In the genomic region with DNA sequence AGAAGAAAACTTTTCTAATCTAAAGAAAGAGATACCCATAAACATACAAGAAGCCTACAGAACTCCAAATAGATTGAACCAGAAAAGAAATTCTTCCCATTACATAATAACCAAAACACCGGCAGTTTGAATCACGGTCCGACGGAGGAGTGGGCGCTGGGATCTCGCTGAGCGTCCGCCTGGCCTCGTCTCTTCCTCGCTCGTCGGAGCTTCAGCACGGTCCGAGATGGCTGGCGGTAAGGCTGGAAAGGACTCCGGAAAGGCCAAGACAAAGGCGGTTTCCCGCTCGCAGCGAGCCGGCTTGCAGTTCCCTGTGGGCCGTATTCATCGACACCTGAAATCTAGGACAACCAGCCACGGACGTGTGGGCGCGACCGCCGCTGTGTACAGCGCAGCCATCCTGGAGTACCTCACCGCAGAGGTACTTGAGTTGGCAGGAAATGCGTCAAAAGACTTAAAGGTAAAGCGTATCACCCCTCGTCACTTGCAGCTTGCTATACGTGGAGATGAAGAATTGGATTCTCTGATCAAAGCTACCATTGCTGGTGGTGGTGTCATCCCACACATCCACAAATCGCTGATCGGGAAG, we compare ENCODE assay signal across 7 mouse cellular contexts. TPM values are rescaled to one million over a fixed set of nuclear protein-coding genes. Genes with fewer than 3 reads are reported as not detected.
DNase-seq lines count a peak whose midpoint lies in the region; ATAC-seq and TF ChIP-seq lines count a peak whose summit lies in the region.
"Not testable (repeated sequence)": the region's sequence is repeated elsewhere in the genome, so short reads cannot be mapped to it uniquely, and the experiment has no call there.

No protein-coding gene starts in this region.

- H3K27ac ChIP-seq in cerebellum, adult 2 months (ENCODE audit: insufficient read depth, low read length); kidney, embryonic 14.5 days (ENCODE audit: low read depth, low read length): not testable (repeated sequence)

- peak; percentile 61; the same call in 1 of the 2 replicates for ATAC-seq in cerebellum, adult (ENCODE audit: insufficient number of reproducible peaks, low FRiP score, low TSS enrichment)
- peak; percentile 88 for ATAC-seq in common myeloid progenitor, adult 5-6 weeks (replicated peaks; ENCODE audit: low read depth, poor library complexity, severe bottlenecking)
- ATAC-seq in frontal cortex, adult (ENCODE audit: low TSS enrichment), result peak; percentile 76
- 0 out of 2 replicates have a peak, but pooled peaks have one; percentile 20 for ATAC-seq in kidney, embryonic 14.5 days (ENCODE audit: low FRiP score, low TSS enrichment)
- peak; percentile 48; the same call in 1 of the 2 replicates for ATAC-seq in neutrophil, adult 5-6 weeks (ENCODE audit: extremely low read depth, insufficient number of reproducible peaks, low FRiP score, poor library complexity, severe bottlenecking)

- not testable (repeated sequence) for H3K27me3 ChIP-seq in cerebellum, adult 2 months (ENCODE audit: control insufficient read depth, insufficient read depth, low read length); kidney, embryonic 14.5 days (ENCODE audit: control insufficient read depth, insufficient read depth, low read length)

- DNase-seq in cerebellum, adult 2 months, result peak; percentile 51 to 68
- DNase-seq in cerebellum, postnatal 10 days, result peak; percentile 41 to 59

- not testable (repeated sequence) for TF ChIP-seq CTCF in cerebellum, adult 2 months (IDR thresholded peaks at IDR 0.05; ENCODE audit: borderline replicate concordance, insufficient read depth, low read depth, low read length)

- H3K4me3 ChIP-seq in cerebellum, adult 2 months (replicated peaks; ENCODE audit: insufficient read depth, low read depth, low read length); kidney, embryonic 14.5 days (ENCODE audit: low read length): not testable (repeated sequence)

- H3K36me3 ChIP-seq in kidney, embryonic 14.5 days (ENCODE audit: control insufficient read depth, insufficient read depth, low read length), result not testable (repeated sequence)

- H3K9ac ChIP-seq in kidney, embryonic 14.5 days (ENCODE audit: low read depth, low read length), result not testable (repeated sequence)

- not testable (repeated sequence) for TF ChIP-seq POLR2A in cerebellum, adult 2 months (IDR thresholded peaks at IDR 0.05; ENCODE audit: borderline replicate concordance, insufficient read depth, low read length)

- 78% methylated on average over 37 of the region's 37 CpGs for WGBS in cerebellum, adult 2 months
- 78% methylated on average over 37 of the region's 37 CpGs for WGBS in kidney, embryonic 14.5 days

- not testable (repeated sequence) for H3K4me1 ChIP-seq in cerebellum, adult 2 months (ENCODE audit: control insufficient read depth, insufficient read depth, low read length); kidney, embryonic 14.5 days (ENCODE audit: control insufficient read depth, insufficient read depth, low read length)

- H3K9me3 ChIP-seq in kidney, embryonic 14.5 days (ENCODE audit: control insufficient read depth, low read length), result not testable (repeated sequence)

- H3K4me2 ChIP-seq in kidney, embryonic 14.5 days (replicated peaks; ENCODE audit: low read depth, low read length), result not testable (repeated sequence)

RNA-seq across cellular contexts. Expression of gene Tmcc1, which starts 19.7 kb away (rescaled TPM):
- 54.9 and 55.8 TPM in 2 replicates for polyA plus RNA-seq in cerebellum, adult 2 months (2012; rRNA removed)
- 9.5 and 12.2 TPM in 2 replicates for total RNA-seq in common myeloid progenitor, adult 5-6 weeks (2017)
- 14.1 and 17.6 TPM in 2 replicates for polyA plus RNA-seq in kidney, embryonic 14.5 days (2014; fragmentation: Nextera tagmentation; extraction: Ambion mirVana)
- total RNA-seq in neutrophil, adult 5-6 weeks (2017), result 154 and 191 TPM in 2 replicates

RNA-seq across cellular contexts. Expression of gene Washc2, which starts 34.2 kb away (rescaled TPM):
- 316 and 337 TPM in 2 replicates for polyA plus RNA-seq in cerebellum, adult 2 months (2012; rRNA removed)
- total RNA-seq in common myeloid progenitor, adult 5-6 weeks (2017), result 41.5 and 61.2 TPM in 2 replicates
- 28.4 and 58.6 TPM in 2 replicates for polyA plus RNA-seq in kidney, embryonic 14.5 days (2014; fragmentation: Nextera tagmentation; extraction: Ambion mirVana)
- total RNA-seq in neutrophil, adult 5-6 weeks (2017), result 258 and 266 TPM in 2 replicates

Comparison
In these comparisons a context has a peak if more than half of its experiments do, and no peak if none do; other contexts are left out.
1. ATAC-seq: peak in every context shown above with its lines; median percentile 88 in common myeloid progenitor, adult 5-6 weeks; 76 in frontal cortex, adult; 61 in cerebellum, adult; 48 in neutrophil, adult 5-6 weeks; 20 in kidney, embryonic 14.5 days.
2. RNA of gene Tmcc1, which starts 19.7 kb away (total RNA-seq): 154 to 191 TPM in neutrophil, adult 5-6 weeks; 9.5 to 12.2 TPM in common myeloid progenitor, adult 5-6 weeks; every median in the first group is over 10 times any median in the second.